Mouse (Mus musculus): ENCODE results near the gene Lrrc20. TPM values are rescaled to one million over a fixed set of nuclear protein-coding genes. Genes with fewer than 3 reads are reported as not detected.

The Lrrc20 gene
- total and polyA plus RNA-seq, 2 experiments from 2014 or later = 9.7 to 19.6 TPM

- H3K36me3 ChIP-seq (ENCODE audit: insufficient read depth, low read length) = no peaks in the 10 kb centered on the region
- DNase-seq (ENCODE audit: low spot score) = no peak
- no peak overlapping the region for H3K4me3 ChIP-seq (ENCODE audit: low read length)
- no peak overlapping the region for H3K4me2 ChIP-seq (ENCODE audit: low read depth, low read length)
- no peak overlapping the region for H3K9ac ChIP-seq (replicated peaks; ENCODE audit: low read length)
- H3K9me3 ChIP-seq (ENCODE audit: low read length) = no peaks in the 10 kb centered on the region
- H3K4me1 ChIP-seq (ENCODE audit: insufficient read depth, low read length) = peaks cover 5% of the 10 kb centered on the region
- 0 out of 2 replicates have a peak, but pooled peaks have one; percentile 40 for ATAC-seq
- no peak for TF ChIP-seq CTCF (IDR thresholded peaks at IDR 0.05; ENCODE audit: low read depth)
- H3K27ac ChIP-seq = no peak overlapping the region
- 91% methylated on average over 7 of the region's 7 CpGs for WGBS
- no peaks in the 10 kb centered on the region for H3K27me3 ChIP-seq (ENCODE audit: insufficient read depth, low read length)
Observed at GRCm38 (mm10) chr10:61440202-61440800, 35.3 kb upstream of the Lrrc20 start.

GRCm38 (mm10) chr10:61443456-61443855 lies 32.1 kb upstream of the Lrrc20 start:
- H3K27ac ChIP-seq = no peak overlapping the region

GRCm38 (mm10) chr10:61443876-61444275 lies 31.7 kb upstream of the Lrrc20 start:
- Histone ChIP-seq H3K27ac (no peak overlapping the region), H3K9me3 (ENCODE audit: low read length) (no peaks in the 10 kb centered on the region), H3K27me3 (ENCODE audit: insufficient read depth, low read length) (no peaks in the 10 kb centered on the region), H3K4me1 (ENCODE audit: insufficient read depth, low read length) (peaks cover 11% of the 10 kb centered on the region; the same call in 1 of the 2 replicates), H3K4me3 (ENCODE audit: low read length) (no peak overlapping the region), H3K4me2 (ENCODE audit: low read depth, low read length) (no peak overlapping the region), H3K9ac (replicated peaks; ENCODE audit: low read length) (no peak overlapping the region), H3K36me3 (ENCODE audit: insufficient read depth, low read length) (no peaks in the 10 kb centered on the region)
- TF ChIP-seq CTCF (IDR thresholded peaks at IDR 0.05; ENCODE audit: low read depth) = no peak
- no peak for DNase-seq (ENCODE audit: low spot score)
- WGBS = 84% methylated on average over 1 of the region's 1 CpGs
- no peak for ATAC-seq

More at GRCm38 (mm10) chr10:61443456-61443855, 32.1 kb upstream of the Lrrc20 start:
- Histone ChIP-seq H3K4me1 (ENCODE audit: insufficient read depth, low read length) (peaks cover 11% of the 10 kb centered on the region; the same call in 1 of the 2 replicates), H3K4me2 (ENCODE audit: low read depth, low read length) (no peak overlapping the region), H3K4me3 (ENCODE audit: low read length) (no peak overlapping the region), H3K9me3 (ENCODE audit: low read length) (no peaks in the 10 kb centered on the region), H3K9ac (replicated peaks; ENCODE audit: low read length) (no peak overlapping the region), H3K27me3 (ENCODE audit: insufficient read depth, low read length) (no peaks in the 10 kb centered on the region), H3K36me3 (ENCODE audit: insufficient read depth, low read length) (no peaks in the 10 kb centered on the region)
- ATAC-seq (no peak), DNase-seq (ENCODE audit: low spot score) (no peak)
- WGBS = 52% methylated on average over 6 of the region's 6 CpGs
- no peak for TF ChIP-seq CTCF (IDR thresholded peaks at IDR 0.05; ENCODE audit: low read depth)

GRCm38 (mm10) chr10:61445016-61445415 lies 30.6 kb upstream of the Lrrc20 start:
- no peak for TF ChIP-seq CTCF (IDR thresholded peaks at IDR 0.05; ENCODE audit: low read depth)
- Histone ChIP-seq H3K27ac (no peak overlapping the region), H3K4me2 (ENCODE audit: low read depth, low read length) (no peak overlapping the region), H3K36me3 (ENCODE audit: insufficient read depth, low read length) (no peaks in the 10 kb centered on the region), H3K9ac (replicated peaks; ENCODE audit: low read length) (no peak overlapping the region), H3K27me3 (ENCODE audit: insufficient read depth, low read length) (no peaks in the 10 kb centered on the region), H3K4me1 (ENCODE audit: insufficient read depth, low read length) (peaks cover 14% of the 10 kb centered on the region; the same call in 1 of the 2 replicates), H3K9me3 (ENCODE audit: low read length) (no peaks in the 10 kb centered on the region), H3K4me3 (ENCODE audit: low read length) (no peak overlapping the region)
- ATAC-seq (no peak), DNase-seq (ENCODE audit: low spot score) (no peak)
- 87% methylated on average over 3 of the region's 3 CpGs for WGBS

- DNase-seq (ENCODE audit: low spot score) (no peak), ATAC-seq (no peak)
- Histone ChIP-seq H3K4me3 (ENCODE audit: low read length) (no peak overlapping the region), H3K9me3 (ENCODE audit: low read length) (no peaks in the 10 kb centered on the region), H3K4me1 (ENCODE audit: insufficient read depth, low read length) (peaks cover 19% of the 10 kb centered on the region), H3K9ac (replicated peaks; ENCODE audit: low read length) (no peak overlapping the region; the same call in 1 of the 2 replicates), H3K27me3 (ENCODE audit: insufficient read depth, low read length) (no peaks in the 10 kb centered on the region), H3K4me2 (ENCODE audit: low read depth, low read length) (peak overlapping the region; percentile 2; the same call in 1 of the 2 replicates), H3K36me3 (ENCODE audit: insufficient read depth, low read length) (no peaks in the 10 kb centered on the region), H3K27ac (peak overlapping the region; percentile 16; the same call in 1 of the 2 replicates)
- 73% methylated on average over 10 of the region's 10 CpGs for WGBS
- no peak for TF ChIP-seq CTCF (IDR thresholded peaks at IDR 0.05; ENCODE audit: low read depth)
Observed at GRCm38 (mm10) chr10:61447581-61448353, 27.8 kb upstream of the Lrrc20 start.

GRCm38 (mm10) chr10:61448834-61449233 lies 26.8 kb upstream of the Lrrc20 start:
- no peaks in the 10 kb centered on the region for H3K9me3 ChIP-seq (ENCODE audit: low read length)
- DNase-seq (ENCODE audit: low spot score) (no peak), ATAC-seq (no peak)
- no peak overlapping the region for H3K4me2 ChIP-seq (ENCODE audit: low read depth, low read length)
- no peaks in the 10 kb centered on the region for H3K27me3 ChIP-seq (ENCODE audit: insufficient read depth, low read length)
- no peak overlapping the region for H3K9ac ChIP-seq (replicated peaks; ENCODE audit: low read length)
- H3K36me3 ChIP-seq (ENCODE audit: insufficient read depth, low read length) = no peaks in the 10 kb centered on the region
- TF ChIP-seq CTCF (IDR thresholded peaks at IDR 0.05; ENCODE audit: low read depth) = no peak
- peaks cover 14% of the 10 kb centered on the region; the same call in 1 of the 2 replicates for H3K4me1 ChIP-seq (ENCODE audit: insufficient read depth, low read length)
- WGBS = 81% methylated on average over 3 of the region's 3 CpGs
- H3K4me3 ChIP-seq (ENCODE audit: low read length) = no peak overlapping the region
- H3K27ac ChIP-seq = no peak overlapping the region

All from hindbrain, postnatal 0 days (tissue).